Comparison of ENCODE assay signal across 8 mouse cellular contexts in genomic region chr17:71475705-71476089, GRCm38 (mm10). TPM values are rescaled to one million over a fixed set of nuclear protein-coding genes. Genes with fewer than 3 reads are reported as not detected.
A peak's percentile ranks its signal among the peaks of the same experiment; 100 is the strongest.
DNase-seq lines count a peak whose midpoint lies in the region; ATAC-seq and TF ChIP-seq lines count a peak whose summit lies in the region.

No protein-coding gene starts in this region.

- peaks cover 16% of the 10 kb centered on the region for H3K4me1 ChIP-seq in kidney, embryonic 16.5 days (ENCODE audit: insufficient read depth, low read length)
- H3K4me1 ChIP-seq in midbrain, postnatal 0 days (ENCODE audit: insufficient read depth, low read length) = peaks cover 6% of the 10 kb centered on the region
- H3K4me1 ChIP-seq in stomach, embryonic 16.5 days (ENCODE audit: control insufficient read depth, insufficient read depth, low read length) = peaks cover 9% of the 10 kb centered on the region

- no peak for TF ChIP-seq CTCF in gastrocnemius, adult 2 months (IDR thresholded peaks at IDR 0.05)
- TF ChIP-seq CTCF in midbrain, postnatal 0 days (IDR thresholded peaks at IDR 0.05) = no peak

- H3K9me3 ChIP-seq in kidney, embryonic 16.5 days (ENCODE audit: low read length) = no peaks in the 10 kb centered on the region
- no peaks in the 10 kb centered on the region for H3K9me3 ChIP-seq in midbrain, postnatal 0 days (ENCODE audit: low read length)
- no peaks in the 10 kb centered on the region for H3K9me3 ChIP-seq in stomach, embryonic 16.5 days (replicated peaks; ENCODE audit: control insufficient read depth, low read length)

- DNase-seq in gastrocnemius, adult 2 months = peak; percentile 76
- no peak for DNase-seq in gastrocnemius, postnatal 14 days
- DNase-seq in cerebellum, postnatal 4 days (ENCODE audit: low spot score in 2 of 2) = peak; percentile 25 to 73
- DNase-seq in heart, adult 8-10 months (ENCODE audit: low spot score) = peak; percentile 56
- peak; percentile 66 for DNase-seq in liver
- peak; percentile 80 for DNase-seq in midbrain, postnatal 0 days (ENCODE audit: low spot score)

- H3K27me3 ChIP-seq in kidney, embryonic 16.5 days (ENCODE audit: insufficient read depth, low read length) = no peaks in the 10 kb centered on the region
- no peaks in the 10 kb centered on the region for H3K27me3 ChIP-seq in midbrain, postnatal 0 days (ENCODE audit: insufficient read depth, low read length)
- no peaks in the 10 kb centered on the region for H3K27me3 ChIP-seq in stomach, embryonic 16.5 days (ENCODE audit: control insufficient read depth, insufficient read depth, low read length)

- peak overlapping the region; percentile 96 for H3K27ac ChIP-seq in gastrocnemius, adult 2 months
- peak overlapping the region; percentile 99 for H3K27ac ChIP-seq in kidney, embryonic 16.5 days (ENCODE audit: low read length)
- peak overlapping the region; percentile 97 for H3K27ac ChIP-seq in midbrain, postnatal 0 days (ENCODE audit: low read depth, low read length)
- peak overlapping the region; percentile 99 for H3K27ac ChIP-seq in stomach, embryonic 16.5 days (ENCODE audit: low read length)

- H3K4me3 ChIP-seq in gastrocnemius, adult 2 months = peak overlapping the region; percentile 80
- peak overlapping the region; percentile 77 for H3K4me3 ChIP-seq in kidney, embryonic 16.5 days (ENCODE audit: low read length)
- peak overlapping the region; percentile 94 for H3K4me3 ChIP-seq in midbrain, postnatal 0 days (ENCODE audit: low read depth, low read length)
- peak overlapping the region; percentile 89 for H3K4me3 ChIP-seq in stomach, embryonic 16.5 days (replicated peaks; ENCODE audit: low read length)

- H3K36me3 ChIP-seq in kidney, embryonic 16.5 days (ENCODE audit: insufficient read depth, low read length) = no peaks in the 10 kb centered on the region
- no peaks in the 10 kb centered on the region for H3K36me3 ChIP-seq in midbrain, postnatal 0 days (ENCODE audit: insufficient read depth, low read length)
- H3K36me3 ChIP-seq in stomach, embryonic 16.5 days (ENCODE audit: control insufficient read depth, insufficient read depth, low read length) = no peaks in the 10 kb centered on the region

- intact Hi-C loops in gastrocnemius, adult 2 months (cut with DNase I) = loop anchor here (5.0 kb wide), 1 partner anchor 52 kb away; the partner anchor contains the start of gene Ndc80
- intact Hi-C loops in gastrocnemius, postnatal 14 days (cut with DNase I; ENCODE audit: low total_unique reads) = no loop called here

- peak overlapping the region; percentile 88 for H3K4me2 ChIP-seq in kidney, embryonic 16.5 days (replicated peaks; ENCODE audit: low read depth, low read length)
- H3K4me2 ChIP-seq in midbrain, postnatal 0 days (ENCODE audit: low read depth, low read length, poor library complexity, severe bottlenecking) = peak overlapping the region; percentile 71
- H3K4me2 ChIP-seq in stomach, embryonic 16.5 days (ENCODE audit: low read depth, low read length) = peak overlapping the region; percentile 66

- H3K9ac ChIP-seq in kidney, embryonic 16.5 days (replicated peaks; ENCODE audit: low read length) = peak overlapping the region; percentile 98
- peak overlapping the region; percentile 94 for H3K9ac ChIP-seq in midbrain, postnatal 0 days (replicated peaks; ENCODE audit: low read length, poor library complexity, severe bottlenecking)
- H3K9ac ChIP-seq in stomach, embryonic 16.5 days (ENCODE audit: low read length) = peak overlapping the region; percentile 98

- WGBS in kidney, embryonic 16.5 days = under 1% methylated on average over 31 of the region's 31 CpGs
- WGBS in midbrain, postnatal 0 days = under 1% methylated on average over 29 of the region's 31 CpGs
- WGBS in stomach, embryonic 16.5 days = under 1% methylated on average over 31 of the region's 31 CpGs

- peak; percentile 84 for ATAC-seq in kidney, embryonic 16.5 days (ENCODE audit: low FRiP score, low TSS enrichment)
- peak; percentile 85 for ATAC-seq in midbrain, postnatal 0 days (ENCODE audit: low FRiP score)
- ATAC-seq in stomach, embryonic 16.5 days (ENCODE audit: insufficient read depth, low FRiP score) = peak; percentile 63

RNA-seq across cellular contexts. Expression of gene Smchd1, which starts 0.6 kb away (rescaled TPM):
- total RNA-seq in gastrocnemius, adult 2 months (2021) = 10 to 100 TPM; 11.0 to 12.1 TPM
- 10 to 100 TPM; 13.8 to 14.0 TPM for total RNA-seq in gastrocnemius, postnatal 14 days (2021)
- 10 to 100 TPM; 15.6 to 17.2 (median 16.4) TPM for total RNA-seq in heart, adult 8-10 months (2022)
- 54.7 and 69.7 TPM in 2 replicates for polyA plus RNA-seq in kidney, embryonic 16.5 days (2015; fragmentation: Nextera tagmentation; extraction: Ambion mirVana)
- total RNA-seq in midbrain, postnatal 0 days (2014; rRNA removed) = 40.2 and 58.7 TPM in 2 replicates
- 30.2 and 33.4 TPM in 2 replicates for polyA plus RNA-seq in midbrain, postnatal 0 days (2015; fragmentation: Nextera tagmentation; extraction: Ambion mirVana)
- 42.8 and 45.4 TPM in 2 replicates for polyA plus RNA-seq in stomach, embryonic 16.5 days (2015; fragmentation: Nextera tagmentation; extraction: Ambion mirVana)

RNA-seq across cellular contexts. Expression of gene Gm4707, which starts 16.0 kb away (rescaled TPM):
- total RNA-seq in gastrocnemius, adult 2 months (2021) = under 1 TPM; 0.73 to 0.82 TPM
- under 1 TPM; 0.78 to 0.86 TPM for total RNA-seq in gastrocnemius, postnatal 14 days (2021)
- total RNA-seq in heart, adult 8-10 months (2022) = 1 to 10 TPM in 1 of 4 experiments, under 1 TPM in 3; 0.75 to 1.2 (median 0.94) TPM
- polyA plus RNA-seq in kidney, embryonic 16.5 days (2015; fragmentation: Nextera tagmentation; extraction: Ambion mirVana) = 2.7 and 5.7 TPM in 2 replicates
- 9.1 and 40.7 TPM in 2 replicates for total RNA-seq in midbrain, postnatal 0 days (2014; rRNA removed)
- polyA plus RNA-seq in midbrain, postnatal 0 days (2015; fragmentation: Nextera tagmentation; extraction: Ambion mirVana) = 1.2 and 2.4 TPM in 2 replicates
- polyA plus RNA-seq in stomach, embryonic 16.5 days (2015; fragmentation: Nextera tagmentation; extraction: Ambion mirVana) = 3.3 and 3.7 TPM in 2 replicates

RNA-seq across cellular contexts. Expression of gene Ndc80, which starts 51.0 kb away (rescaled TPM):
- under 1 TPM in 1 of 2 experiments, not detected in 1; 0.13 TPM for total RNA-seq in gastrocnemius, adult 2 months (2021)
- total RNA-seq in gastrocnemius, postnatal 14 days (2021) = 1 to 10 TPM; 2.2 to 2.3 TPM
- under 1 TPM in 3 of 4 experiments, not detected in 1; 0.31 to 0.78 (median 0.33) TPM for total RNA-seq in heart, adult 8-10 months (2022)
- polyA plus RNA-seq in kidney, embryonic 16.5 days (2015; fragmentation: Nextera tagmentation; extraction: Ambion mirVana) = 50.7 and 51.2 TPM in 2 replicates
- 0.44 and 0.80 TPM in 2 replicates for total RNA-seq in midbrain, postnatal 0 days (2014; rRNA removed)
- 2.8 and 3.3 TPM in 2 replicates for polyA plus RNA-seq in midbrain, postnatal 0 days (2015; fragmentation: Nextera tagmentation; extraction: Ambion mirVana)
- polyA plus RNA-seq in stomach, embryonic 16.5 days (2015; fragmentation: Nextera tagmentation; extraction: Ambion mirVana) = 37.6 and 37.9 TPM in 2 replicates
